Mouse (Mus musculus): ENCODE results near the gene Eps8.

Gene Eps8

DNA sequence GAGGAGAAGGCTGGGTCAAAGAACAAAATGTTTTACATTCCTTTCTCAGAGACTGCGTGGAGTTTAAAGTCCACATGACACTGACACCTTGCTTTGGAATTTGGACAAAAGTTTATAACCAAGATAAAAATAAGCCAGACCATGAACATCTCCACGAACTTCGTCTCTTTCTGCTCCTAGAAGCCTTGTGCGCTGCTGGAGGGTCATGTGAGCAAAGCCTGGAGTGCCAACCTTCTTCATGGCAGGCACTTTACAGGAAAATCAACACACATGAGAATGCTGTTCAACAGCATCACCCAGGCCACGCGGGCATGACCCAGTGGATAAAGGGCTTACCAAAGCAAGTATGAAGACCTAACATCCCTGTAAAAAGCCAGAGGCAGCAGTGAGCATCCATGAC, 85.6 kb downstream of the Eps8 start:
- no peak for DNase-seq (ENCODE audit: low spot score)

DNA sequence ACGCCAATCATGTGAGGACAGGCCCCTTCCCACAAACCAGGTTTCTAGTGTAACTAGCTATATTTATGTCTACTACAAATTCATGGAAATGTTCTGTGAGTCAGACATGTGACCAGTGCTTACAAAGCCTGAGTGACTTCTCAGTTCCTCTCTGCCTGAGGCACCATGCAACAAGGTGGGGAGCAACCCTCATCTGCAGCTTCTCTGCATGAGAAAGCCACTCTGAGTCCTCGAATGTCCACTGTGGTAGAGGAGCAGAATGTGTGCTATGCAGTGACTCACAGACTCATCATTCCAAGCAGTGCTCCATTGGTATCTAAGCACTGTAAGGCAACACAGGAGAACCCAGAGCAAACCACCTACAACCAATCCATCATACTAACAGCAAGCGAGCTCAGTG, 88.8 kb downstream of the Eps8 start:
- DNase-seq (ENCODE audit: low spot score), result no peak

DNA sequence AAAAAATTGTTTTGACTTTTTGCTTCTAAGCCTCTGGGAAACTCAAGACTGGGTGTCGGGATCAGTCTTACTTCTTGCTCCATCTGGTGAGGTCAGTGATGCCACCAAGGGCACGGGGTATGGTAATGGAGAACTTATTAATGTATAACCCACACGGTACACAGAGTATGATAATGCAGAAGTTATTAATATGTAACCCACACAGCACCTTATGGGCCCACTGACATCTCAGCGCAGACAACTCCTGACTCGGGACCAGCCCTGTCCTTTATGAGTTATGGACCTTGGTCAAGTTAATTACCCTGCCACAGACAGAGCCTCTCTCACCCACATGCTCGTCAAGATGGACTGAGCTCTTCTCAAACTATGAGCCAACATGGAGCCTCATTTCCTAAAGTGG, 89.2 kb downstream of the Eps8 start:
- no peak for DNase-seq (ENCODE audit: low spot score)

DNA sequence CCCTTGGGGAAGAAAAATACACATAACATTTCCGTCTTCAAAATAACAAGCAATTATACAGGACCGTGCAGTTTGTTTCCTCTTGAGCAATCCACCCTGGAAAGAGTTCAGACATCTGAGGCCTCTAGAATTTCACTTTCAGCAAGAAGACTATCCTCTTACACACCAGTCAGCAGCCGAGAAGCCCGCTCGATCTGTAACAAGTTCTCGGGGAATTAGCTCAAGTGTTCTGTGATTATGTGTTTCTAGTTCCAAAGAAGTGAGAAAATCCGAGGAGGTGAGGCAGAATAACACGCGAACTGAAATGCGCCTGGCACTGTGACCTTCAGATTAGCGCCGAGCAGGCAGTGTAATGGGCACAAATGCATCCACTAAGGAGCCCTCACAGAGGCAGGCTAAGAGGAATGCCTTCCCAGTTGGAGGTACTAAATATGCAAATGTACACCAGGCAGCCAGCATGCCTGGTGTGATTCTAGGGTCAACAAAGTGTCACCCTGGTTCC, 94.3 kb downstream of the Eps8 start:
- DNase-seq (ENCODE audit: low spot score), result no peak

DNA sequence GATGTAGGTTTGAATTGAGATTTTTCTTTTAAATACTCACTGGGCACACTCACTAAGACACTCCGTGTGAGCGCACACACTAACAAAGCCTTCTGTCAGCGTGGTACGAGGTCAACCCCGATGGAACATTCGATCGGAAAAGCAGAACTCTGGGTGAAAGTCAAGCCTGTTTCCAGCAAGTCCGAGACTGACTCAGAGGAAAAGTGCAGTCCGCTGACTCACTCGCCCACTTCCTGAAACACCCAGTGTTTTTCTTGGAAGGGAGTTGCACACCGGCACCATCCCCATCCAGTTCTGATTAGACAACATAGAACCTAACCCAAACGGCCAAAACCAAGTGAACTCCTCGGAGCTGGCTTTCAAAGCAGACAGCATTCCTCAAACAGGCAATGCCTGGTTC, 95.8 kb downstream of the Eps8 start:
- no peak for DNase-seq (ENCODE audit: low spot score)

DNA sequence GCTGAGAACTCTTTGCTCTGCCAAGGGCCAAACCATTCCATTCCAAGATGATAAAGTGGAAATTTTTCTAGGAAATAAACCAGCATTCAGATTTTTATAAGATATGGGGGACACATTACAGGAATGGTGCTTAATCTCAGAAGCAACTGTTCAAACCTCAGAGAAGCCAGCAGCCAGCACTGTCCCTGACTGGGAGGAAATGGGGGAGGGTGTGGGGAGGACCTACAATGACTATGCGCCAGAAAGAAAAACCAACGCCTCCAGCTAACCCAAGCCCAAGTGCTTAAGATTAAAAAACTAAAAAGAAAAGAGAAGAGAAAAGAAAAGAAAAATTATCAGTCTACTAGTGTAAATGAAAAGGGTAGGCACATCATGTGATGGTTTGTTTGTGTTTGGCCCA, 97.0 kb downstream of the Eps8 start:
- no peak for DNase-seq (ENCODE audit: low spot score)

DNA sequence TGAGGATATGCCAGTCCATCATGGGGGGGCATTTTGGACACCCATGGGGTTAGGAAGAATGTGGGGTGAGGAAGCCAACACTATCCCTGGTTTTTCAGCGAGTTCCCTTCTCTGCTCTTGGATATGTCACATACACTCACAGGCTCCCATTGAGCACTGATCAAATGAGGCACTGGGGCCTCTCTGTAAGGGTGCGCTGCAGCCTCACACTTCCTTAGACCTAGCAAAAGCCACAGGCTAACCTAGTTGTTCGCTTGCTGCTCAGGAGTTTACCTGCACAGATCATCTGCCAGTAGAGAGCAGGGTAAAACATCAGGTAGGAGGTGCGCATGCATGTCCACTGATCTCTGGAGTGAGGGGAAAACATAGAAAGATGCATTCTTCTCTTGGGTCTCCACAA, 97.5 kb downstream of the Eps8 start:
- DNase-seq (ENCODE audit: low spot score), result no peak

DNA sequence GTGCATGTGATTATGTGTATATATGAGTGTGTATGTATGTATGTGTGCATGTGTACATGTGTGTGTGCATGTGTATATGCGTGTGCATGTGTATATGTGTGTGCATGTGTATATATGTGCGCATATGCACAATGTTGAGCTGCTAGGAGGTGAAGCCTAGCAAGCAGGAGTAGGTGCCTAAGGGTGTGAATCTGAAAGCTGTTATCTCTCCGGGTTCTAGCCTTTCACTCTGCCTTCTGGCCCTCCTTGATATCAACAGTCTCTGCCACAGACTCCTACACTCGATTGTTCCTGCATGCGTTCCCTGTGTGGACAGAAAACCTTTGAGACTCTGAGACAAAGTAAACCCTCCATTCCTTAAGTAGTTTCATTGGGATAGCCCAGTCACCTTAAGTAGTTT, 98.0 kb downstream of the Eps8 start:
- no peak for DNase-seq (ENCODE audit: low spot score)

DNA sequence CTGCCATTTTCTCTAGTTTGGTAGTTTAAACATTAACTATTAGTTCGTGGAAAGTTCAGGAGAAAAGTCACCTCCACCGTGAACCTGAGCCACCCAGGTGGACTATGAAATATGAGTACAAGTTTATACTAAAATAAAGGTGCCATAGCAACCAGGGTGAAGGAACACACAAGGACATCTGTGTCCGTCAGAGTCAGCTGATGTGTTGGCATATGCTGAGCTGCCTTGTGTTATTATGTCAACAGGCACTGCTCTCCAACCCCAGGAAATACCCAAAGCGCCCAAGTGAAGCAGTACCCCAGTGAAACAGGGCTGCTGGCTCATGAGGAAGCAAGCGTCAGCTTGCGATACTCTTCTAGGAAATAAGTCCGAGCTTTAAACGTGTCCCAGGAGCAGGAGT, 104.5 kb downstream of the Eps8 start:
- DNase-seq (ENCODE audit: low spot score), result no peak

DNA sequence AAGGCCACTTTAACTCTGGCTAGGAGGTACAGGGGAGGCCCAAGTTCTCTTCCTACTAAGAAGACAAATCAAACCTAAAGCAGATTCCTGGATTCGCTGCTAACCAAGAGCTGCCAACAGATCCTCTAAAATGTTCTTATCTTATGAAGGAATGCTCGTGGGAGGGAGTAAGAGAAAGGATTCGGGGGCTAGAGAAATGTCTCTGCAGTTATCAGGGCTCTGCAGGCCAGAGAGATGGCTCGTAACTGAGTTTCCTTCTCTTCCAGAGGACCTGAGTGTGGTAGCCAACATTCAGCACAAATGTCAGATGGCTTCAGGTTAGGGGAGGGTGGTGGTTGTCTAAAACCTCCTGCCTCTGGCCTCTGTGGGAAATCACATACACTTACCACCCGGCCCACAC, 106.1 kb downstream of the Eps8 start:
- DNase-seq (ENCODE audit: low spot score), result no peak

DNA sequence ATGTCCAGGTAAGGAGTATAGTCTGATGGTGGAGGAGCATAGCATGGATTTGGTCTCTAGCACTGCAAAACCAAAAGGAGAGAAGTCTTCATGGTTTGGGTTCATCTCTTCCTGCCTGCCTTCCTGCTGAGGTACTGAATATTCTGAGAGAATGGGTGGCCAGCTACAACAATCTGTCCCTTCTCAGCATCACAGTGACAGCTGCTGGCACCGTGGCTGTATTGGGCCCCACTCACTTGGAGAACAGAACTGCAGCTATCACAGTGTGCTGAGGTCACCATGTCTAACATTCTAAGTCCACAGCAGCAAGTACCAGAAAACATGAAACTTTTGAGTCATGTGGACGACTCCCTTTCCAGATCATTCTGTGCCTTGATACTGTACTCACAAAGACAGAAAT, 107.1 kb downstream of the Eps8 start:
- DNase-seq (ENCODE audit: low spot score), result no peak

DNA sequence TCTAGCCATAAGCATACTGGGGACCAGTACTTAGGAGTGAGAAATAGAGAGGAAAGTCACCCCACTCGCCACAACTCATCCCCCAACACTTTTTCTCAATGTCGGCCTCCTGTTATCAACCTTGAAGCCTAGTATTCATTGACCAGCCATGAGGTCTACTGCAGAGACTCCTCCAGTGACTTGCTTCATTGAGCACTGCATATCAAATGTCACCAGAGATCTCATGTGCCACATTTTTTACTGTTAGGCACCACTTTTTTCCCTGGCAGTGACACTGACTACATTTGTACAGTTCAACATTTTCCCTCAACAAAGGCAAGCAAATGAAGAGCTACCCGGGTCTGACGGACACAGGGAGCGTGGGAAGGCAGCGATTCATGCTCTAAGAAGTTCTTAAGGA, 108.6 kb downstream of the Eps8 start:
- DNase-seq (ENCODE audit: low spot score), result no peak

DNA sequence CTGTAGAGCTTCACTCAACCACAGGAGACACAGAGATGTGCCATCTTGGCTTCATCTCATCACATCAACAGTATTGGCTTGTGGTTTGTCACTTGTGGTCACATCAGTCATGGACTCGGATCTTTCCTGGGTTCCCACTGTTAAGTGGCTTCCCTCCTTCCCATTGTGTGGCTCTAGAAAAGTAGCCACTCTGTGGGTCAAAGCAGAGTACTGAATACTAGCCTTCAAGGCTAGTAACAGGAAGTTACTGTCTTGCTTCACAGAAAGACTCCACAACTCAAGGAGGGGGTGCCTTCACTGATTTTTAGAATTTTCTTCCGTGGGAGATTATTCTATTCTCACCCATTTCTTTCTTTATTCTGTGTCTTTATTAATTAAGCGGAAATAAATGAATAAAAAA, 109.3 kb downstream of the Eps8 start:
- DNase-seq (ENCODE audit: low spot score), result no peak

DNA sequence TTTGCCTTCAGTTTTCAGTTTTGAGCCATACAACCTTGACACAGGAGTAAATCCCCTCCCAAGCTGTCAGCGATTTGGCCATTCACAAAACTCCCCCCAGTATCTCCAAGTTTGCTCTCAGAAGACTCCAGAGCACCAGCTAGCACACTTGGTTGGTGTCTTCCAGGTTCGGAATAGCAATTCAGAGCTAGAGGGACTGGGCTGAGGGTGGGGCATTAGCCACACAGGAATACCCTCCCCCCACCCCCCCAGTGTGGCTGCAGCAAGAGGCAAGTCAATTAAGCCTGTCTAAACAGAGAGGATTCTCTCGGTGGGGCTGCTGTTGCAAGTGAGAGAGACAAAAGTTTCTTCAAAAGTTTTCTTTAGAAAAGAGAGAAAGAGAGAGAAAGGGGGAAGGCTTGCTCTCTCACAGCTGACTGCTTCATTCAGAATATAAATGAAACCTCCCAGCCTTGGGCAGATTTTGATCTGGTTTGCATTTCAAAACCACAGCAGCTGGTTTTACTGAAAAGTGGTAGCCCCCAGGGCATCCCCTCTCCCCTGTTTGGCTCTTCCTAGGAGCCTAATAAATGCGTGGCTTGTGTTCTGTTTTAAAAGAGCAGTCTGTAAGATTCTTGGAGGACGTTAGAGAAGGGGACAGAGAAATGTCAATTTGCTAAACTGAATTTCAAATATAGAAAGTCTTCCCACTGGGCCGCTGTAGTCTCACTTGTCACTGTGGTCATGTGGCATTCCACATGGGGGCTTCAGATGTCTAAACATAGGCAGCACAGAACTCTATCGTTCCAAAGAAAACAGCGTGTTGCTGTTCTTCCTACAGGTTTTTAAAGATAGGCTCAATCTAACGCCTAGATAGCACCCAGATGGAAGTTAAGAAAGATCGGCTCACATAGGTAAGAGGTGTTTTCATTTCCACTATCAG, 112.2 kb downstream of the Eps8 start:
- no peak for DNase-seq (ENCODE audit: low spot score)

DNA sequence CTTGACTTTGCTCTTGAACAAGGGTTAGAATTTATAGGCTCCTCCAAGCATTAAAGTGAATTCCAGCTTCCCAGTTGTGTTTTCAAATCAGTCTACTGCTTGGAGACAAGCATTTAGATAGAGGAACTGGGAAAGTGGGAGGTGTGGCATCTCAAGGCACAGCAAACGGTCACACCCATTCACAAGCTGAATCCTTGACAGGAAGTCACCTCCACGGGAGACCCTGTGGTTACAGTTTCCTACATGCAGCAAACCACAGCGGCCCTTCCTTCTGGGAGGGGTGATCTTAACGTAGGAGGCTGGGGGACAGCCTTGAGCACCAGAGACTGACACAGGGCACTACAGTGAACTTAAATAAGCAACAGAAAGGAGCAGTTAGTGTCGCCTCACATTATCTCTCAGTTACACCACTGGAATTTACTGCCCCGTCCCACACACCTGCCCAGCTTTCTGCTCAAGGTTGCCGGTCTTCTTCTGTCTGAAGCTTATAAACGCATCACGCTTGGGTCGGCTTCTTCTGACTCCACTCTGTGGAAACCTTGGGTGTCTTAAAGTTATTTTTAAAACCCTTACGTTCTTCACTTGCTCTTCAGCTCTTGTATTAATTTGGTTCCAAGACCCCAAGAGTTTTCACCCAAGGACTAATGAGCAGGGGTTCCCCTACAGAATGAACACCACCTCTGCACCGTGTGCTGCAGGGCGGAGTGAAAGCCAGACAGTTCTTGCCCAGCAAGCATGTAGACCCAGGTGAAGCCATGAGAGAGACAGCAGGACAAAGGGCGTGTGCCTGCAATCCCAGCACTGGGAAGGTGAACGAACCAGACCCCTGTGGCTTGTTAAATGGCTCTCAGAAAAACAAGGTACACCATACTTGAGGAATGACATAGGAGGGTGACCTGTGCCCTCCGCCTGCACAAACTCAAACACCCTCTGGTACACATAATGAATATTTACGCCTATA, 113.2 kb downstream of the Eps8 start:
- no peak for DNase-seq (ENCODE audit: low spot score)

DNA sequence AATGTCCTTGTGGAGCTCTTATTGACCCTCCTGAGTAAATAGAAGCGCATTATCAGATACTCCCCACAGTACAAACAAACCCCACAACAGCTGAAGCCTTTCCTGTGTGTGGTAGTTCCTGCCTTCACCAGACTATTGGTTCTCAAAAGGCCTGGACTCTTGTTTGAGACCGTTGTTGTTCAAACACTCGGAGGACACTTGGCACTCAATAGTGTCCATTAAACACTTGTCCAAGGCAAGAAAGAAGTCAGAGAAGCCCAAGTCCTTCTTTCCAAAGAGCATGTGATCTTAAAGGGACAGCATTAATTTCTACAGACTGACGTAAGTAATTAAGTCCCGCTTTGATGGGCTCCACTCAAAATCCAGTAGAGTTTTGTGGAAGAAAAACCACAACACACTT, 113.9 kb downstream of the Eps8 start:
- no peak for DNase-seq (ENCODE audit: low spot score)

DNA sequence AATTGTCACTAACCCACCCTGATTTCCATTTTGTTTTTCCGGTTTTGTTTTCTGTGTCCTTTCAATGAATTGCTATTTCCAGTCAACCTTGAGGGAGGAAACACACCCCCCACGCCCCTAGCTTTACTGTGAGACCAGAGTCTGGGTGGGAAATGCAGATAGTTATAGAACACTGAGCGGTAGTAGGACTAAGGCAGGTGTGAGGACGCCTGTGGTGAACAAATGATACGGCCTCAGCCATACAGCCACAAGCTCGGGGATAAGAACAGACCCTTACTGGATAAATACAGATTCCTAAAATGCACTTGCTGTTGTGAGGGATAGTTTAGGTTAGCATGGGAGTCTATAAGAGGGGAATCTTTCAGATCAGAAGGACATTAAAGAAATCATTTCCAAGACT, 114.3 kb downstream of the Eps8 start:
- no peak for DNase-seq (ENCODE audit: low spot score)

DNA sequence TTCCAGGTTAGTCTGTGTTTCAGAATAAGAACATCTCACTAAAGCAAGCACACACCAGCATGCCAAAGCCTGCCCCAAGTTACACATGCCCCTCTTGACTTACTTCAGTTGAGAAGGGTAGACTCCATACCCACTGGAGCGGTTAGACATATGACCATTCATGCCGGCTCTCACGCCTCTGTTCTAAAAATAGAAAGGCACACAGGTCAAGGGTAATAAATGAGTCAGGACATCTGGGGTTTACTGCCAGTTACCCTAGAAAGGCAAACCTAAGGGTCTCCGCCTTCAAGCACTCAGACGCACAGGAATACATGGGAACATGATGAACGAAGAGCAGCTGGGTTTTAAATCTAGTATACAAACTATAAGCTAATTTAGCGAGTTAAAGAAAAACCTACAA, 115.5 kb downstream of the Eps8 start:
- DNase-seq (ENCODE audit: low spot score), result no peak

DNA sequence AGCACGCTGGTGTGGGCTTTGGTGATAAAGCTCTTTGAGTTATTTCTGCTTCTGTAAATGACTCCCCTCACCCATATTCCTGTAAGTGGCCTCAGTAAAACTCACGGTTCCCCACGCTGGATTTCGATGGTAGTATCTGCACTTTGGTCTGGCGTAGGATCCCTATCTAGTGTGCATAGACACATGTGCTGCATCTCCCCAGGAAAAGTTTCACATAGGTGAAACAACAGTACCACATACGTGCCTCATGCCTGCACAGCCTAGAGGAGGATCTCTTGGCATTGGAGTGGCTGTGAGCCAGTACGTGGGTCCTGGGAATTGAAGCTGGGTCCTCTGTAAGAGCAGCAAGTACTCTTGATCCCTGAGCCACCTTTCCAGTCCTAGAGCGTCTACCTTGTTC, 121.9 kb downstream of the Eps8 start:
- DNase-seq (ENCODE audit: low spot score), result no peak

DNA sequence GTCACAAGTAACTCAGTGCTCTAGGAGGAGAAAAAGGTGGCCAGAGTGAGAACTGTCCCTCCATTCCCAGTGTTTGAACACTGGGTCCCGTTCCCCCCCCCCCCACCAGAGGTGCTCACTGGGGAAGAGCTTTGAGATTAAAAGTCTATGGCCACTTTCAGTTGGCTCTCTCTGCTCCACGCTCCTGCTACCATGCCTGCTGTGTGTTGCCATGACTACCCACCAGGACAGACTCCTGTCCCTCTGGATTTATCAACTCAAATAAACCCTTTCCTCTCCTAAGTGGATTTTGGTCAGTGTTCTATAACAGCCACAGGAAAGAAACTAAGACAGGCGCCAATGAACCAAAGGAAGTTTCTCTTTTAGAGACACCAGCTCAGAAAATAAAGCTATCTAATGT, 128.9 kb downstream of the Eps8 start:
- no peak for DNase-seq (ENCODE audit: low spot score)

DNA sequence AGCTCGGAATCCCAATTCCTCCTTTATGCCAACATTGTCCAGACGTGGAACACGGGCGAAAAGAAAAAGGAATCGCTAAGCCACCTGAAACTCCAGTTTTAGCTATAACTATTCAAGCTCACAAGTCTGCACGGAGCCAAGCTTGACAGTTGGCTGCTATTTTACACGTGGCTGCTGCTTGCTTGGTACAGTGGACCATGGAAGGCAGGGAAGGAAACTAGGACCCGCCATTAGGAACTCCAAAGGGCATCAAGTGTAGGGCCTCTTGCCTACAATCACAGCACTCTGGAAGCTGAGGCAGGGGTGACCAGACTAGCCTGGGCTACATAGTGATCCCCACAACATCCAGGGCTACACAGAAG, 134.4 kb downstream of the Eps8 start:
- DNase-seq (ENCODE audit: low spot score), result no peak

DNA sequence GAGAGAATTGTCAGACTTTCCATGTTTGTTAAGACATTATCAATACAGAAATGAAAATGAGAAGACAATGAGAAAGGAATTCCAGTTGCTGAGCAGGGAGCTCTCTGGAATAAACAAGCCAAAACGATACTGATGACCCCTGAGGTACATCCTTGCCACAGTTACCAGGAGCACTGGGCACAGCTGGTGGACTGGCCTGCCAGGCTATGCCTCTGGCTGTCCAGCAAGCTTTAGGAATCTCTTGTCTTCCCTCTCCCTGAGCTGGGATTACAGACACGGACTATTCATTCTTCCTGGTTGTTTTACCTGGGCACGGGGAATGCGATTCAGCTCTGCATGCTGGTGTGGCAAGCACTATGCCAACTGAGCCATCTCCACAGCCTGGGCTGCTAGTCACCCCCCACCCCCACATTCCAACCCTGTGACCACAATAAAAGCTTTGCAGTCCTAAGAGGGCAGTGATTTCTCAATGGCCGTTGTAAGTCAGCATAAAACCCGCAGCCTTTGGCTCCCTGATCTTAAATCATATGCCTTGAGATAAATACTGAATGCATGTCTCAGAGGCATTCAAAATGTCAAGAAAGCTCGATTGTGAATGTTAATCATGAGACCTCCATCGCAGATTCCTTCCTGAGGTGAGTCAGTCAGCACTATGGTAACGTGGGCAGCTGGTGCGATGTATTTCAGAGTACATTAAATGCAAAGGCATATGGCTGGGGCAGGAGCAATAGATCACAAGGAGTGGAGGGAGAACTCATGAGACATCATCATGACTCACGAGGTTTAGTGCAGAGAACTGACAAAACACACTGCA, 134.9 kb downstream of the Eps8 start:
- no peak for DNase-seq (ENCODE audit: low spot score)
